Mouse (Mus musculus): ENCODE measurements around the gene Tst. TPM values are rescaled to one million over a fixed set of nuclear protein-coding genes. Genes with fewer than 3 reads are reported as not detected.

Tst gene
- polyA plus RNA-seq, 1 experiment, result 16.8 TPM

DNA sequence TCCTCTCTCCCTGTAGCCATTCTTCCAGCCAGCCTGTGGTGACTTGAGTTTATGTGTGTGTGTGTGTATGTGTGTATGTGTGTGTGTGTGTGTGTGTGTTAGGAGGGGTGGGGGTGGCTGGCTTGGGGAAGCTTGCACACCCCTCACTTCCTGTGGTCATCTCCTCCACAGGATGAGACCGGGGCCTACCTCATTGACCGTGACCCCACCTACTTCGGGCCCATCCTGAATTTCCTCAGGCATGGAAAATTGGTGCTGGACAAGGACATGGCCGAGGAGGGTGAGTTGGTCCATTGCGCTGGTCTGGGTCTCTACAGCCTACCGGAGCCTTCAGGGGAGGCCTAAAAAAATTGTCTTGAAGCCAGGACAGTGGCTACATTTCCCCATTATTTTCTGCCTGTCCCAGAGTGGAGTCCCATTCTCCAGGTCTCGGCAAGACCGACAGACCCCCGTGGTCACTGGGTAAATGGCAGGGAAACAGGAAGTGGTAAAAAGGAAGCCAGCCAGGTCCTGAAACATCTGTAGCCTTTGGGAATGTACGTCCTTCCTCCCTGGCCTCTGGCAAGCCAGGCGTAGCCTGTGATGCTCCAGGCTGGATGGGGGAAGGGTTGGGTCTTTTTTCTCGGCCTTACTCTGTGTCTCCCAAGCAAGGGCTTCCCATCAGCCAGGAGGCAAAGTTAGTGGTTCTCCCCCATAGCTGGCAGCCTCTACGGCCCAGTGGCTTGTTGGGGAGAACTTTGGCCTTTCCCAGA is 24.3 kb upstream of the Tst start:
- Histone ChIP-seq H3K27ac (ENCODE audit: insufficient read depth, low read length) (peak overlapping the region; percentile 31; the same call in 1 of the 2 replicates), H3K4me3 (ENCODE audit: extremely low read depth, insufficient read depth, insufficient read length) (no peak overlapping the region), H3K36me3 (ENCODE audit: control insufficient read depth, insufficient read depth, low read length) (no peaks in the 10 kb centered on the region), H3K27me3 (ENCODE audit: control insufficient read depth, insufficient read depth, low read length) (peaks cover 5% of the 10 kb centered on the region; the same call in 1 of the 2 replicates), H3K4me1 (ENCODE audit: control insufficient read depth, insufficient read depth, insufficient read length) (no peaks in the 10 kb centered on the region; the same call in 1 of the 2 replicates)
- 75% methylated on average over 13 of the region's 13 CpGs for WGBS
- TF ChIP-seq POLR2A (IDR thresholded peaks at IDR 0.05; ENCODE audit: low read depth, low read length), result no peak
- no peak for TF ChIP-seq CTCF (IDR thresholded peaks at IDR 0.05; ENCODE audit: extremely low read depth, insufficient read depth, insufficient read length, insufficient replicate concordance)
- no peak for DNase-seq (ENCODE audit: low read depth in 1 of 2, low spot score in 2 of 2)

DNA sequence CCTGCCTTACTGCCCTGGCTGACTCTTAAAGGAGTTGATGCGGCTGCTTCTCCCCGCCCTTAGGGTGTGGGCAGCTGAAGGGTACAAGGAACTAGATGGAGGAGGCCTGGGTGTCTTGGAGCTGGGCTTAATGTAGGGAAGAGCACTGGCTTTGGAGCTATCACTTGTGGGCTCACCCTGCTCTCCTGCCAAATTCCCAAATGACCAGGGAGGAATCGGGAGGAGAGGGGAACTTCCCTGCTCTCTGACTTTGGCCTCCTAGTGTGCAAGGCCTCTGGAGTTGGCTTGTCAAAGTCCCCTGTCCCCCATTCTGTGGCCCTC is 23.4 kb upstream of the Tst start:
- Histone ChIP-seq H3K27me3 (ENCODE audit: control insufficient read depth, insufficient read depth, low read length) (peaks cover 5% of the 10 kb centered on the region; the same call in 1 of the 2 replicates), H3K27ac (ENCODE audit: insufficient read depth, low read length) (peak overlapping the region; percentile 46), H3K4me1 (ENCODE audit: control insufficient read depth, insufficient read depth, insufficient read length) (no peaks in the 10 kb centered on the region), H3K4me3 (ENCODE audit: extremely low read depth, insufficient read depth, insufficient read length) (peak overlapping the region; percentile 45; the same call in 1 of the 2 replicates), H3K36me3 (ENCODE audit: control insufficient read depth, insufficient read depth, low read length) (no peaks in the 10 kb centered on the region)
- DNase-seq (ENCODE audit: low read depth in 1 of 2, low spot score in 2 of 2), result no peak
- WGBS, result 38% methylated on average over 3 of the region's 3 CpGs
- TF ChIP-seq CTCF (IDR thresholded peaks at IDR 0.05; ENCODE audit: extremely low read depth, insufficient read depth, insufficient read length, insufficient replicate concordance) (no peak), POLR2A (IDR thresholded peaks at IDR 0.05; ENCODE audit: low read depth, low read length) (no peak)

DNA sequence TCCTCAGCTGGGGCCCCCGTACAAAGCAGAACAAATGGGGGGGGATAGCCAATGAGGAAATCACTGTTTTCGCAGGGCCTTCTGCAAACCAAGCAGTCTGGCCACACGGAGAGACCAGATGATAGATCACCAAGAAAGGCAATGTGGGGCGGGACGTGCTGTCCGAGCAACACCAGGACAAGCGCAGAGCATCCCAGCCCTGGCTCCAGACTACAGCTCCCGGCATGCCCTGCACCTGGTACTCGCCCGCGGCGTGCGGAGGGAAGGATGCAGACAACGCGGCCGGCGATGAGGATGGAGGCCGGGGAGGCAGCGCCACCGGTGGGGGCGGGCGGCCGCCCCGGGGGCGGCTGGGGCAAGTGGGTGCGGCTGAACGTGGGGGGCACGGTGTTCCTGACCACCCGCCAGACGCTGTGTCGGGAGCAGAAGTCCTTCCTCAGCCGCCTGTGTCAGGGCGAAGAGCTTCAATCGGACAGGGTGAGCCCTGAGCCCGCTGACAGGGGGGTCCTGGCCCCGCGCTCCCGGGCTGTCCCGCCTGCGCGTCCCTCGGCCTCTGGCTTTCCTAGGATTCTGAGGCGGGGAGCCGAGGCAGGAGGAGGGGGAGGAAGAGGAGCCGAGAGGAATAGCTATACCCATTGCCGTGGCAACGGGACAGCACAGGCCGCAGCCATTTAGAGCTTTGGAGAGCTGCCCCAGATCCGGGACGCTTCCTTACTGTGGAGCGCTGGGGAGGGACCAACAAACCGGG is 22.9 kb upstream of the Tst start, which contains the start of gene Kctd17:
Gene Kctd17 (plus strand): TSS at position 174 of the 748 bp plus-strand sequence.
- peak within 1 kb of the TSS; percentile 46 for H3K27ac ChIP-seq (ENCODE audit: insufficient read depth, low read length)
- H3K27me3 ChIP-seq (ENCODE audit: control insufficient read depth, insufficient read depth, low read length), result peaks cover 5% of the 10 kb centered on the region; the same call in 1 of the 2 replicates
- DNase-seq (ENCODE audit: low read depth in 1 of 2, low spot score in 2 of 2), result no peak
- H3K36me3 ChIP-seq (ENCODE audit: control insufficient read depth, insufficient read depth, low read length), result no peaks in the 10 kb centered on the region
- WGBS, result 5% methylated on average over 52 of the region's 52 CpGs
- H3K4me3 ChIP-seq (ENCODE audit: extremely low read depth, insufficient read depth, insufficient read length), result peak within 1 kb of the TSS; percentile 45; the same call in 1 of the 2 replicates
- H3K4me1 ChIP-seq (ENCODE audit: control insufficient read depth, insufficient read depth, insufficient read length), result no peaks in the 10 kb centered on the region
- TF ChIP-seq CTCF (IDR thresholded peaks at IDR 0.05; ENCODE audit: extremely low read depth, insufficient read depth, insufficient read length, insufficient replicate concordance) (no peak), POLR2A (IDR thresholded peaks at IDR 0.05; ENCODE audit: low read depth, low read length) (no peak)

DNA sequence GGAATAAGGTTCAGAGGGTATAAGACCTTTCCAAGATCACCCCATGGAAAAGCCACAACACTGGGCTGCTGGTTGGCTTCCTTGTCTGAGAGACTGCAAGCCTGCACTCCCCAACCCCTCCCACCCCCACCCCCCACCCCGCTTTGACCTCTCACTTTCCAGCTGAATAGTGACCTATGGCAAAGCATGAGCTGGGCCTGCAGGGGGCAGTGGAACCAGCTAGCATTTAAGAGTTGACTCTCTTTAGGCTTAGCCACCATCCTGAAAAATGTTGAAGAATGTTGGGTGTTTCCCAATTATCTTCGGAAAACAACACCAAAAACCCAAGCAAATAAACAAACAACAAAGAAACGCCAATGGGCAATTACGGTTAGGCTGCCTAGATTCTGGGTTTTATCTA is 19.5 kb upstream of the Tst start:
- 77% methylated on average over 4 of the region's 4 CpGs for WGBS

DNA sequence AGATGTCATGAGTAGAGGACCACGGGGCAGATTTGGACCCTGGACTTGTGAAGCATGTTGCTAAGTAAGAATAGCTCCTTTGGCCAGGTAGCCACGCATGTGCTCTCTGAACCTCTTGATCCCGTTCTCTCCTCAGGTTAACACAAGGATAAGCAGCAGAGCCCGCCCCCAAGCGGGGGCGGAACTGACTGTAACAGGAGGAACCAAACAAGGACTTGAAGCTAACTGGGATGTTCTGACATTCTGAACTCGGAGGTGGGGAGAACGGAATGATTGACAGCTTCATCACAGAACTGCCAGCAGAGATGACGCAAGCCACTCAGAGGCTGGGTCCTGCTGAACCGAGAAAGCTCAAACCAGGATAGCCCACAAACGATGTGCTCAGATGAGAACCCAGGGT is 18.8 kb upstream of the Tst start:
- Histone ChIP-seq H3K36me3 (ENCODE audit: control insufficient read depth, insufficient read depth, low read length) (no peaks in the 10 kb centered on the region), H3K27me3 (ENCODE audit: control insufficient read depth, insufficient read depth, low read length) (peaks cover 5% of the 10 kb centered on the region; the same call in 1 of the 2 replicates), H3K4me3 (ENCODE audit: extremely low read depth, insufficient read depth, insufficient read length) (no peak overlapping the region), H3K4me1 (ENCODE audit: control insufficient read depth, insufficient read depth, insufficient read length) (peaks cover 4% of the 10 kb centered on the region; the same call in 1 of the 2 replicates), H3K27ac (ENCODE audit: insufficient read depth, low read length) (no peak overlapping the region)
- TF ChIP-seq POLR2A (IDR thresholded peaks at IDR 0.05; ENCODE audit: low read depth, low read length), result no peak
- WGBS, result 64% methylated on average over 11 of the region's 11 CpGs
- no peak for DNase-seq (ENCODE audit: low read depth in 1 of 2, low spot score in 2 of 2)

More for the DNA sequence above, 19.5 kb upstream of the Tst start:
- no peak for DNase-seq (ENCODE audit: low read depth in 1 of 2, low spot score in 2 of 2)
- H3K36me3 ChIP-seq (ENCODE audit: control insufficient read depth, insufficient read depth, low read length), result no peaks in the 10 kb centered on the region
- no peak overlapping the region for H3K4me3 ChIP-seq (ENCODE audit: extremely low read depth, insufficient read depth, insufficient read length)
- H3K4me1 ChIP-seq (ENCODE audit: control insufficient read depth, insufficient read depth, insufficient read length), result peaks cover 4% of the 10 kb centered on the region; the same call in 1 of the 2 replicates
- H3K27ac ChIP-seq (ENCODE audit: insufficient read depth, low read length), result no peak overlapping the region
- peaks cover 5% of the 10 kb centered on the region; the same call in 1 of the 2 replicates for H3K27me3 ChIP-seq (ENCODE audit: control insufficient read depth, insufficient read depth, low read length)
- TF ChIP-seq POLR2A (IDR thresholded peaks at IDR 0.05; ENCODE audit: low read depth, low read length), result no peak

DNA sequence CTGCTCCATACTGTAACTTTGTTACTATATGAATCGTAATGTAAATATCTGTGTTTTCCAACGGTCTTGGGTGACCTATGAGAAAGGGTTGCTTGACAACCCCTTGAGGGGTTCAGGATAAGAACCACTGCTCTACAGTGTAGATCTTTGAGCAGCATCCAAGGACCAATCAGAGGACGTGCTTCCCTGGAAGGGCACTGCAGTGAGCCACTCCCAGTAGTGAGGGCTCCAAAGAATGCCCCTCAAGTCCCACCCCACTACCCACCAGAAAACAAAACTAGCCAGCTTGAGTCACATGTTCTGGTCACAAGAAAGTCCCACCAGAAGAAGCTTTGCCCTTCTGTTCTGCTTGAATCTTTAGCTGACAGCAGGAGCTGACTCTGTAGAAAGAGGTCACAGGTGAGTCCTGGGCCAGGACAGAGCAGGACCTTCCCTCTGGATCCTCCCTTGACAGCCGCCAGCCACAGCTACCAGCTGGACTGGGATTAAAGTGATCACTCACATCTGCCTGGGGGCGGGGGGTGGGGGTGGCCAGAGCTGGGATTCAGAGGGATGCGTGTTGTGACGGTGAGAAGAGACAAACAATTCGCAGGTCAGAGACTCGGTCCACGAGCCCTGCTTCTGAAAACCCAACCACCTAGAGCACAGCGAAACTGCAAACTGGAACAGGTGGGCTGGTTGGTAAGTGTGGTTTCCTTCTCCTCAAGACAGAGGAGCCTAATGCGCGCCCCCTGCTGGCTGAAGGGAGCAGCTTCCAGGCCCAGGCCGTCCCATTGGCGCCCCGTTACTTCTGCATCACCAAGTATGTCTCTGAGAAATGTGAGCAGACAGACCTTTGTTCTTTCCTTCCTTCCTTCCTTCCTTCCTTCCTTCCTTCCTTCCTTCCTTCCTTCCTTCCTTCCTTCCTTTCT is 16.6 kb upstream of the Tst start:
- H3K27ac ChIP-seq (ENCODE audit: insufficient read depth, low read length), result no peak overlapping the region
- no peak overlapping the region for H3K4me3 ChIP-seq (ENCODE audit: extremely low read depth, insufficient read depth, insufficient read length)
- no peaks in the 10 kb centered on the region for H3K27me3 ChIP-seq (ENCODE audit: control insufficient read depth, insufficient read depth, low read length)

More for the DNA sequence above, 16.6 kb upstream of the Tst start:
- 21% methylated on average over 16 of the region's 16 CpGs for WGBS
- Histone ChIP-seq H3K4me1 (ENCODE audit: control insufficient read depth, insufficient read depth, insufficient read length) (peaks cover 4% of the 10 kb centered on the region; the same call in 1 of the 2 replicates), H3K36me3 (ENCODE audit: control insufficient read depth, insufficient read depth, low read length) (no peaks in the 10 kb centered on the region)
- DNase-seq (ENCODE audit: low read depth in 1 of 2, low spot score in 2 of 2), result peak; percentile 66 to 81
- TF ChIP-seq POLR2A (IDR thresholded peaks at IDR 0.05; ENCODE audit: low read depth, low read length), result no peak
- peak; percentile 96 for TF ChIP-seq CTCF (IDR thresholded peaks at IDR 0.05; ENCODE audit: extremely low read depth, insufficient read depth, insufficient read length, insufficient replicate concordance)
